Mouse (Mus musculus) adrenal gland, postnatal 14 days (tissue): ENCODE measurements around the gene Polrmt. TPM values are rescaled to one million over a fixed set of nuclear protein-coding genes. Genes with fewer than 3 reads are reported as not detected.
A peak's percentile ranks its signal among the peaks of the same experiment; 100 is the strongest.
"Not testable (repeated sequence)": the region's sequence is repeated elsewhere in the genome, so short reads cannot be mapped to it uniquely, and the experiment has no call there.

Experiments
- DNase-seq: peaks from one replicate; pipeline ENCODE4 v3.0.0; 2021; ENCODE audit warnings: mixed read lengths
- total RNA-seq: library from RNA; stranded (reverse); gene quantifications from 2 replicates; pipeline ENCODE4 v1.2.3, GENCODE M21; 2021

Gene Polrmt
- total RNA-seq, 1 experiment from 2014 or later: 59.2 TPM

GRCm38 (mm10) chr10:79708668-79709067, 37.7 kb downstream of the Polrmt start:
- peak; percentile 4 for DNase-seq

- peak; percentile 34 for DNase-seq
Measured at GRCm38 (mm10) chr10:79707759-79708158, 38.6 kb downstream of the Polrmt start.

- DNase-seq: peak; percentile 4
Measured at GRCm38 (mm10) chr10:79707162-79707561, 39.2 kb downstream of the Polrmt start.

- DNase-seq: peak; percentile 59
Measured at GRCm38 (mm10) chr10:79706406-79707094, 39.8 kb downstream of the Polrmt start.

DNA sequence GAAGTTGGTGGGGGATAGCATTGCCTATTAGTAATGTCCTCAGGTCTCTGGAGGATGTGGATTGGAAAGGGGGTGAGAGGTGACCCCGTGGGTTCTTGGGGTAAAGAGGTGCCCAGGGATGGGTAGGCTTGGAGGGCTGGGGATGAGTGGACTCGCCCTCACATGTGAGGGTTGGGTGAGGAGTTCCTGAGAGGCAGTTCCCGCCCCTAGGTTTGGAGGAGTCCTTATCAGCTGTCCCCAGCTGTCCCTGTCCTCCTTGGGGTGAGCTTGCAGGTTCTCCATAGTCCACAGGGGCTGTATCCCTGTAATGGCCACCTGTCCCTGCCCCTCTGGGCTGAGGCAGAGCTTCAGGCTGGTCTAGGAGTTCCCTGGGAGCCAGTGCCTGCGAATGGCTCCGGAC, 40.4 kb downstream of the Polrmt start:
- peak; percentile 38 for DNase-seq

GRCm38 (mm10) chr10:79704970-79705360, 41.4 kb downstream of the Polrmt start:
- peak; percentile 15 for DNase-seq

- DNase-seq: peak; percentile 99
Measured at GRCm38 (mm10) chr10:79704065-79704969, 42.1 kb downstream of the Polrmt start, which contains the start of gene Bsg. Gene Bsg (plus strand): TSS chr10:79704491.

GRCm38 (mm10) chr10:79703541-79703940, 42.8 kb downstream of the Polrmt start:
- peak; percentile 8 for DNase-seq

GRCm38 (mm10) chr10:79702970-79703369, 43.4 kb downstream of the Polrmt start:
- not testable (repeated sequence) for DNase-seq

DNA sequence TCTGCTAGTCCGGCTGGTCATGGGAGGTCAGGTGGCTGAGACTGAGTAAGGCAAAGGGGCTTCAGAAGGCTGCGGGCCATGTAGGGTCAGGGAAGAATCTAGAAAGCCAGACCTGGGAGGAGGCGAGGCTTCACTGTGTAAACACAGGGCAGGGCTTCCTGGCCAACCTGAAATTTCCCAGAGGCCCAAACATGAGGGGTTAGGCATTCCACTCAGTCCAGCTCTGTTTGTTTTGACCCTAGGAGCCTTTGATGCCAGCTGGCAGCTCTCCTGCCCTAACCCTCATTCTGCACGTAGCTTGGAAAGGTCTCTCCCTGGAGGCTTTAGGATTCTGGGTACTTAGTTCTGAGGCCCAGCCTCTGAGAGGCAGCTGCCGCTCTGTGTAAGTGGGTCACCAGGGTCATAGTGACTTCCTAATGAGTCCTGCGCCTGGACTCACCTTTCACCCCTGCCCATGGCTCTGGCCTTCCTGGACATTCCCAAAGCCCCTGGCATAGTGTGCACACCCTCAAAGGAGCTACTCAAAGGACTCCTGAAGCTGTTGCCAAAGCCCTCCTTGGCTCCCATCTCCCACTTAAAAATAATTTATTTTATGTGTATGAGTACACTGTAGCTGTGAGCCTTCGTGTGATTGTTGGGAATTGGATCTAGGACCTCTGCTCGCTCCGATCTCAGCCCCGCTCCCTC, 44.8 kb downstream of the Polrmt start:
- DNase-seq: peak; percentile 68

GRCm38 (mm10) chr10:79700676-79701075, 45.7 kb downstream of the Polrmt start:
- peak; percentile 9 for DNase-seq

- DNase-seq: no peak
Measured at GRCm38 (mm10) chr10:79698459-79698858, 47.9 kb downstream of the Polrmt start.

- no peak for DNase-seq
Measured at GRCm38 (mm10) chr10:79697916-79698315, 48.5 kb downstream of the Polrmt start.

GRCm38 (mm10) chr10:79696129-79696651, 50.2 kb downstream of the Polrmt start:
- DNase-seq: peak; percentile 19

- peak; percentile 90 for DNase-seq
Measured at GRCm38 (mm10) chr10:79695231-79696128, 50.9 kb downstream of the Polrmt start.

DNA sequence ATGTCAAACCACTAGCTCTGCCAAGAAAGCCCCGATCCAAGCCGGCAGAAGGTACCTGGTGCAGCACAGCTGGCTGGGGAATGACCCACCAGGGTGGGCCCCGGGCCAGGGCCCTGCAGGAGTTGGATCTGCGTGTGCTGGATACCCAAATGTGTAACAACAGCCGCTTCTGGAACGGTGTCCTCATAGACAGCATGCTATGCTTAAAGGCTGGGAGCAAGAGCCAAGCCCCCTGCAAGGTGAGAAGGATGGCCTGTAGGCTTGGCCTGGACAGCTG, 52.1 kb downstream of the Polrmt start:
- no peak for DNase-seq

DNA sequence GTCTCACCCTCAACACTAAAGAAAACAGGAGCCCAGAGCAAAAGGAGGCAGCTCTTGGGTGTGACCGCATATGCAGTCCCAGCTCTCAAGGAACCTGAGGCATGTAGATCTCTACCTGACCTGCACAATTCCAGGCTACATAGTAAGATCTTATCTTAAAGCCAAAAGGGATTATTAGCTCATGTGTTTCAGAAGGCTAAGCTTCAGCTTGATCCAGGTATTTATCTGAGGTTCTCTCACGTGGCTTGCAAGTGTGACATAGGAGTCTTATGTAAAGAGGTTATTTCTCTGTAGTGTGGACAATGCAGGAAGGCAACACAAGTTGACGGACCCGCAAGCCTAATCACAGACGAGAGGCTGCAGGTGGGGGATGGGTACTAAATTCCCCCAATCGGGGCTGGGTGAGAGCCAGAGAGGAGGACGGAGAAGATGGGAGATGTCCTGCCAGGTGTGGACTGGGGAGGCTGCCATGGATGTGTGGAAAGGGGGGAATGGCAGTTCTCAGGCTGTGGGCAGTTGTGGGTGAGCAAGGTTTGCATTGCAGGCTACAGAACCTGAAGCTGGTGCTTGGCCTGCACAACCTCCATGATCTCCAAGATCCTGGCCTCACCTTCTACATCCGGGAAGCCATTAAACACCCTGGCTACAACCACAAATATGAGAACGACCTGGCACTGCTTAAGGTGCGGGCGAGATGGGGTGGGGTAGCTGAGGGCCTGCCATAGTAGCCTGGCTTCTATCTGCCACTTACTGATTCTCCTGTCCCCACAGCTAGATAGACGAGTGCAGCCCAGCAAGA, 52.6 kb downstream of the Polrmt start:
- peak; percentile 4 for DNase-seq

- peak; percentile 9 for DNase-seq
Measured at GRCm38 (mm10) chr10:79691986-79692548, 54.3 kb downstream of the Polrmt start.

GRCm38 (mm10) chr10:79689178-79689577, 57.2 kb downstream of the Polrmt start:
- DNase-seq: peak; percentile 24

- no peak for DNase-seq
Measured at GRCm38 (mm10) chr10:79688720-79689119, 57.7 kb downstream of the Polrmt start, which contains the start of gene Gzmm. Gene Gzmm (plus strand): TSS chr10:79689020.
